Mouse (Mus musculus) stomach, embryonic 16.5 days (tissue): ENCODE results near the gene Dnaaf5. TPM values are rescaled to one million over a fixed set of nuclear protein-coding genes. Genes with fewer than 3 reads are reported as not detected.

Experiments used
- ATAC-seq: fragments of 200-750 bp; cut with Nextera tagmentation; 2 replicates; pipeline ENCODE4 v1.8.0; 2017; ENCODE audit warnings: moderate number of reproducible peaks, moderate TSS enrichment; ENCODE audit not compliant: insufficient read depth, low FRiP score
- H3K27ac ChIP-seq: fragments of 300-500 bp; sonication (generic); 2 replicates; pipeline ENCODE4 v1.5.1; 2014; ENCODE audit warnings: low read length
- H3K27me3 ChIP-seq: fragments of 300-500 bp; sonication (generic); 2 replicates; pipeline ENCODE4 v1.6.1; 2014; ENCODE audit warnings: low read length, control low read depth, mixed read lengths; ENCODE audit not compliant: control insufficient read depth, insufficient read depth
- H3K36me3 ChIP-seq: fragments of 300-500 bp; sonication (generic); 2 replicates; pipeline ENCODE4 v1.6.1; 2014; ENCODE audit warnings: low read length; ENCODE audit not compliant: control insufficient read depth, insufficient read depth
- H3K4me1 ChIP-seq: fragments of 300-500 bp; sonication (generic); 2 replicates; pipeline ENCODE4 v1.6.1; 2014; ENCODE audit warnings: low read length, control low read depth, mixed read lengths; ENCODE audit not compliant: control insufficient read depth, insufficient read depth
- H3K4me2 ChIP-seq: fragments of 300-500 bp; sonication (generic); 2 replicates; pipeline ENCODE4 v1.6.1; 2014; ENCODE audit warnings: low read depth, low read length, mixed read lengths
- H3K4me3 ChIP-seq: fragments of 300-500 bp; sonication (generic); replicated peaks from 2 replicates; pipeline ENCODE4 v1.5.1; 2014; ENCODE audit warnings: mild to moderate bottlenecking, low read length
- H3K9ac ChIP-seq: fragments of 300-500 bp; sonication (generic); 2 replicates; pipeline ENCODE4 v1.6.1; 2014; ENCODE audit warnings: low read length
- H3K9me3 ChIP-seq: fragments of 300-500 bp; sonication (generic); replicated peaks from 2 replicates; pipeline ENCODE4 v1.6.1; 2016; ENCODE audit warnings: low read length, control low read depth; ENCODE audit not compliant: control insufficient read depth
- WGBS: fragments of 180-500 bp; shearing (Covaris S2); extraction: QIAGEN DNeasy Blood & Tissue Kit; methylation state at CpG from one replicate; pipeline ENCODE4 v1.1.7; 2014; 5-methylcytosine and 5-hydroxymethylcytosine counted together
- polyA plus RNA-seq: library from polyadenylated mRNA; unstranded; fragments of >200 nt; fragmentation: Nextera tagmentation; extraction: Ambion mirVana; gene quantifications from 2 replicates; pipeline ENCODE4 v1.2.1, GENCODE M21; 2015

The Dnaaf5 gene
- polyA plus RNA-seq, 1 experiment from 2014 or later = 2.6 TPM

DNA sequence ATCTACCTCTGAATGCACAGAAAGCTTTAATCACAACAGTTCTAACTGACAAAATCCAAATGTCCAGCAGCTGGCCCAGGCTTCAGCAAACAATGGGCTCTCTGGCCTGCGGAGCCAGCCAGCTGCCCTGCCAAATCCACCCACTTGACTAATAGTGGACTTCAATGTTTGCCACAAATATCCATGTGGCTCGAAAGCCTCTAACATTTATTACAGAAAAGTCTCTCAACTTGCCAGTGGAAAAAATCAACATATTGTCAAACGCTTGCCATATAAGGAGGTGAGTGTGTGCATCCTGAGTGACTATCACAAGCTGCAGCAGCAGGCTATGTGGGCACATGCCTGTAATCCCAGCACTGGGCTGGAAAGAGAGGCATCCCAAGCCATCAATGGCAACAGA is 48.8 kb downstream of the Dnaaf5 start:
- Histone ChIP-seq H3K4me1 (peaks cover 36% of the 10 kb centered on the region), H3K4me2 (no peak overlapping the region), H3K36me3 (no peaks in the 10 kb centered on the region), H3K9me3 (no peaks in the 10 kb centered on the region), H3K4me3 (no peak overlapping the region), H3K27ac (no peak overlapping the region; the same call in 1 of the 2 replicates), H3K27me3 (no peaks in the 10 kb centered on the region), H3K9ac (no peak overlapping the region)
- no peak for ATAC-seq
- 61% methylated on average over 3 of the region's 3 CpGs for WGBS

DNA sequence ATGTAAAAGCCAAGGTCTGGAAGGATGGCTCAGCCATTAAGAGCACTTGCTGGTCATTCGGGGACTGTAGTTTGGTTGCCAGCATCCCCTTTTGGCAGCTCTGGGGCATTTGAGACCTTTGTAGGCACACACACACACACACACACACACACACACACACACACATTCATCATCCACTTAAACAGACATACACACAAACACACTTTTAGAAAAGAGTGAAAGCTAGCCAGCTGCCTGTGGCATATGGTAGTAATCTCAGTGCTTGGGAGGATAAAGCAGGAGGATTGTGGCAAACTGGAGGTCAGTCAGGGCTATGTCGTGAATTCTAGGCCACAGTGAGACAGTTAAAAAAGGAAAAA is 49.6 kb downstream of the Dnaaf5 start:
- peak overlapping the region; percentile 78 for H3K4me2 ChIP-seq
- H3K4me1 ChIP-seq = peaks cover 36% of the 10 kb centered on the region
- ATAC-seq = no peak
- H3K9ac ChIP-seq = peak overlapping the region; percentile 79
- H3K27me3 ChIP-seq = no peaks in the 10 kb centered on the region
- WGBS = 39% methylated on average over 2 of the region's 2 CpGs
- peak overlapping the region; percentile 94 for H3K4me3 ChIP-seq
- no peaks in the 10 kb centered on the region for H3K36me3 ChIP-seq
- no peaks in the 10 kb centered on the region for H3K9me3 ChIP-seq
- H3K27ac ChIP-seq = peak overlapping the region; percentile 96

GRCm38 (mm10) chr5:139199995-139200769 is 50.2 kb downstream of the Dnaaf5 start, which contains the start of gene Sun1:
Gene Sun1 (plus strand): TSS chr5:139200637.
- Histone ChIP-seq H3K4me3 (peak within 1 kb of the TSS; percentile 94), H3K9me3 (no peaks in the 10 kb centered on the region), H3K4me2 (peak within 1 kb of the TSS; percentile 78), H3K36me3 (no peaks in the 10 kb centered on the region), H3K27ac (peak within 1 kb of the TSS; percentile 96), H3K9ac (peak within 1 kb of the TSS; percentile 87), H3K4me1 (peaks cover 36% of the 10 kb centered on the region), H3K27me3 (no peaks in the 10 kb centered on the region)
- WGBS = under 1% methylated on average over 64 of the region's 64 CpGs
- ATAC-seq = peak; percentile 98

- peak overlapping the region; percentile 87 for H3K9ac ChIP-seq
- H3K4me3 ChIP-seq = peak overlapping the region; percentile 94
- no peaks in the 10 kb centered on the region for H3K9me3 ChIP-seq
- no peaks in the 10 kb centered on the region for H3K36me3 ChIP-seq
- peak; percentile 5; the same call in 1 of the 2 replicates for ATAC-seq
- peaks cover 36% of the 10 kb centered on the region for H3K4me1 ChIP-seq
- H3K27ac ChIP-seq = peak overlapping the region; percentile 63; the same call in 1 of the 2 replicates
- peak overlapping the region; percentile 78 for H3K4me2 ChIP-seq
- H3K27me3 ChIP-seq = no peaks in the 10 kb centered on the region
- WGBS = under 1% methylated on average over 57 of the region's 57 CpGs
Observed at GRCm38 (mm10) chr5:139200770-139201569, 50.9 kb downstream of the Dnaaf5 start.

- WGBS = 57% methylated on average over 11 of the region's 11 CpGs
- no peak for ATAC-seq
- Histone ChIP-seq H3K27me3 (no peaks in the 10 kb centered on the region), H3K9ac (peak overlapping the region; percentile 87), H3K27ac (no peak overlapping the region), H3K36me3 (no peaks in the 10 kb centered on the region), H3K9me3 (no peaks in the 10 kb centered on the region), H3K4me2 (peak overlapping the region; percentile 78), H3K4me1 (peaks cover 30% of the 10 kb centered on the region), H3K4me3 (peak overlapping the region; percentile 94)
Observed at GRCm38 (mm10) chr5:139202127-139202526, 52.1 kb downstream of the Dnaaf5 start.

DNA sequence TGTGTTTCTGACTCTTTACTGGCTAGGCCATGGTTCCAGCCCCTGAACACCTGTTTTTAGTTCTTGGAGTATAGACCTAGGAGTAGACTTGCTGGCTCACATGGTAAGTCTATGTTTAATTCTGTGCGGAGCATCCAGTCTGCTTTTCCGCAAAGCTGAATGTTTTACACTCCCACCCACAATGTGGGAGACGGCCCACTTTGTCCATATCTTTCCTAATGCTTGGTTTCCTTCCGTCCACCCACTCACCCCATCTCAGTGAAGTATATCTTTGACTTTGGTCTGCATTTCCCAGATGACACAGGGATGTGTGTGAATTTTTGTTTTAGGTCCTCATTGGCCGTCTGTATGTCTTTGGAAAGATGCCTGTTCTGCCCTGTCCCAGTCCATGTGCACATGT is 53.3 kb downstream of the Dnaaf5 start:
- Histone ChIP-seq H3K4me1 (peaks cover 25% of the 10 kb centered on the region), H3K4me2 (no peak overlapping the region), H3K36me3 (no peaks in the 10 kb centered on the region), H3K9ac (no peak overlapping the region), H3K27ac (no peak overlapping the region), H3K27me3 (no peaks in the 10 kb centered on the region), H3K9me3 (no peaks in the 10 kb centered on the region), H3K4me3 (no peak overlapping the region)
- 79% methylated on average over 5 of the region's 5 CpGs for WGBS
- ATAC-seq = no peak

DNA sequence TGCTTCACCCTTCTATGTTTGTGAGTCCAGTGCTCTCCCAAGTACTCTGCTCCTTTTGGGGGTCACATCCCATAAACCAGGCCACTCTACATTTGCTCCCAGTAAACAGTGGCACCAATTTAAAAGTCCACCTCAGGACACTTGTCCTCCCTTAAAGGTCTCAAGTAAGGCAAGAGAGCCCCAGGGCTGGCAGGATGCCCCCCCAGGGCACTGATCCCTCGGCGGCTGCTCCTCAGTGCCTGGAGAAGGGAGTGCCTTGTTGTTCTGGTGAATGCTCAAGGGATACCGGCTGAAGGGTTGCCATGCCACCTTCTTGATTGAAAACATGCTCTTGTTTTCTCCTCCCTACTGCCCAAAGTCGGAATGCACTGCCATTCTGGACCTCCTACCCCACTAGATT is 56.1 kb downstream of the Dnaaf5 start:
- Histone ChIP-seq H3K4me2 (no peak overlapping the region), H3K4me1 (peaks cover 17% of the 10 kb centered on the region), H3K4me3 (no peak overlapping the region), H3K36me3 (peaks cover 5% of the 10 kb centered on the region), H3K27ac (no peak overlapping the region), H3K9me3 (no peaks in the 10 kb centered on the region), H3K27me3 (no peaks in the 10 kb centered on the region), H3K9ac (no peak overlapping the region)
- ATAC-seq = no peak
- 69% methylated on average over 4 of the region's 4 CpGs for WGBS

DNA sequence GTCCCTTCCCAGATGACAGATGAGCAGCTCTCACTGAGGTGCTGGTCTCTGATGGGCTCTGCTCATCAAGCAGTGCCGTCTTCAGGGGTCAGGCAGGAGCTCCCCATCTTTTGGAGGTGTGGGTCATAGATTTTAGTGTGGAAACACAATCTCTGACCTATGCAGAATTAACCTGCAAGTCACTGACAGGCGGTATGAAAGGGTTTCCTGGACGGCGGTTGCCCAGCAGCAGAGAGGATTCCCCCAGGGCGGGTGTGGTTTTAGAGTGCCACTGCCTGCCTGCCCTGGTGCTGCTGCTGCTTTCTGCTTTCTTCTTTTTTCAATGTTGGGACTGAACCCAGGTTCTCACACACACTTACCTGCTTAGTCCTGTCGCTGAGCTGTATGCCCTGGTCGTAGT is 56.5 kb downstream of the Dnaaf5 start:
- ATAC-seq = no peak
- WGBS = 65% methylated on average over 7 of the region's 7 CpGs
- Histone ChIP-seq H3K36me3 (peaks cover 5% of the 10 kb centered on the region), H3K9me3 (no peaks in the 10 kb centered on the region), H3K4me3 (no peak overlapping the region), H3K4me1 (peaks cover 13% of the 10 kb centered on the region), H3K4me2 (no peak overlapping the region), H3K9ac (no peak overlapping the region), H3K27ac (no peak overlapping the region), H3K27me3 (no peaks in the 10 kb centered on the region)

GRCm38 (mm10) chr5:139208183-139208582 is 58.2 kb downstream of the Dnaaf5 start:
- no peaks in the 10 kb centered on the region for H3K27me3 ChIP-seq
- peaks cover 5% of the 10 kb centered on the region for H3K36me3 ChIP-seq
- no peaks in the 10 kb centered on the region for H3K9me3 ChIP-seq
- peaks cover 6% of the 10 kb centered on the region; the same call in 1 of the 2 replicates for H3K4me1 ChIP-seq
- no peak overlapping the region for H3K4me3 ChIP-seq
- no peak overlapping the region for H3K4me2 ChIP-seq
- no peak overlapping the region for H3K9ac ChIP-seq
- H3K27ac ChIP-seq = no peak overlapping the region
- ATAC-seq = no peak
